Mouse (Mus musculus): ENCODE results near the gene Exoc4. TPM values are rescaled to one million over a fixed set of nuclear protein-coding genes. Genes with fewer than 3 reads are reported as not detected.

Gene Exoc4
- polyA plus RNA-seq, 1 experiment from 2014 or later: 33.1 TPM

GRCm38 (mm10) chr6:33267571-33267970, 18.7 kb downstream of the Exoc4 start:
- 75% methylated on average over 6 of the region's 6 CpGs for WGBS
- TF ChIP-seq CTCF (IDR thresholded peaks at IDR 0.05; ENCODE audit: low read depth): no peak

GRCm38 (mm10) chr6:33283523-33283922, 34.6 kb downstream of the Exoc4 start:
- Histone ChIP-seq H3K9ac (no peak overlapping the region), H3K27me3 (ENCODE audit: insufficient read depth, low read length) (no peaks in the 10 kb centered on the region), H3K9me3 (ENCODE audit: low read depth, low read length) (no peaks in the 10 kb centered on the region), H3K4me3 (ENCODE audit: low read depth, low read length) (no peak overlapping the region), H3K4me2 (no peak overlapping the region), H3K27ac (ENCODE audit: low read depth) (no peak overlapping the region), H3K36me3 (ENCODE audit: insufficient read depth) (no peaks in the 10 kb centered on the region), H3K4me1 (ENCODE audit: insufficient read depth) (no peaks in the 10 kb centered on the region)
- no peak for DNase-seq
- 81% methylated on average over 3 of the region's 3 CpGs for WGBS
- no peak for ATAC-seq (ENCODE audit: insufficient read depth)
- TF ChIP-seq CTCF (IDR thresholded peaks at IDR 0.05; ENCODE audit: low read depth): no peak

More at GRCm38 (mm10) chr6:33267571-33267970, 18.7 kb downstream of the Exoc4 start:
- Histone ChIP-seq H3K27me3 (ENCODE audit: insufficient read depth, low read length) (no peaks in the 10 kb centered on the region), H3K27ac (ENCODE audit: low read depth) (no peak overlapping the region), H3K4me2 (no peak overlapping the region), H3K36me3 (ENCODE audit: insufficient read depth) (peaks cover 20% of the 10 kb centered on the region; the same call in 1 of the 2 replicates), H3K4me1 (ENCODE audit: insufficient read depth) (peaks cover 10% of the 10 kb centered on the region), H3K9me3 (ENCODE audit: low read depth, low read length) (no peaks in the 10 kb centered on the region), H3K4me3 (ENCODE audit: low read depth, low read length) (no peak overlapping the region), H3K9ac (no peak overlapping the region)
- ATAC-seq (ENCODE audit: insufficient read depth): no peak
- no peak for DNase-seq

GRCm38 (mm10) chr6:33283936-33284335, 35.1 kb downstream of the Exoc4 start:
- Histone ChIP-seq H3K9ac (no peak overlapping the region), H3K4me2 (no peak overlapping the region), H3K27ac (ENCODE audit: low read depth) (no peak overlapping the region), H3K9me3 (ENCODE audit: low read depth, low read length) (no peaks in the 10 kb centered on the region), H3K4me3 (ENCODE audit: low read depth, low read length) (no peak overlapping the region), H3K27me3 (ENCODE audit: insufficient read depth, low read length) (no peaks in the 10 kb centered on the region), H3K4me1 (ENCODE audit: insufficient read depth) (no peaks in the 10 kb centered on the region), H3K36me3 (ENCODE audit: insufficient read depth) (no peaks in the 10 kb centered on the region)
- DNase-seq: no peak
- ATAC-seq (ENCODE audit: insufficient read depth): no peak
- WGBS: 77% methylated on average over 4 of the region's 4 CpGs
- no peak for TF ChIP-seq CTCF (IDR thresholded peaks at IDR 0.05; ENCODE audit: low read depth)

GRCm38 (mm10) chr6:33286376-33286775, 37.5 kb downstream of the Exoc4 start:
- WGBS: 61% methylated on average over 6 of the region's 6 CpGs
- H3K27ac ChIP-seq (ENCODE audit: low read depth): no peak overlapping the region
- no peaks in the 10 kb centered on the region for H3K9me3 ChIP-seq (ENCODE audit: low read depth, low read length)
- H3K27me3 ChIP-seq (ENCODE audit: insufficient read depth, low read length): no peaks in the 10 kb centered on the region
- no peak overlapping the region for H3K4me3 ChIP-seq (ENCODE audit: low read depth, low read length)
- H3K4me1 ChIP-seq (ENCODE audit: insufficient read depth): no peaks in the 10 kb centered on the region
- DNase-seq: no peak
- H3K4me2 ChIP-seq: no peak overlapping the region
- H3K9ac ChIP-seq: no peak overlapping the region
- ATAC-seq (ENCODE audit: insufficient read depth): no peak
- no peak for TF ChIP-seq CTCF (IDR thresholded peaks at IDR 0.05; ENCODE audit: low read depth)
- H3K36me3 ChIP-seq (ENCODE audit: insufficient read depth): no peaks in the 10 kb centered on the region

- Histone ChIP-seq H3K36me3 (ENCODE audit: insufficient read depth) (0 out of 2 replicates have a peak, but pooled peaks cover 7% of the 10 kb centered on the region), H3K9me3 (ENCODE audit: low read depth, low read length) (no peaks in the 10 kb centered on the region), H3K27me3 (ENCODE audit: insufficient read depth, low read length) (no peaks in the 10 kb centered on the region), H3K4me3 (ENCODE audit: low read depth, low read length) (no peak overlapping the region), H3K27ac (ENCODE audit: low read depth) (no peak overlapping the region), H3K4me1 (ENCODE audit: insufficient read depth) (no peaks in the 10 kb centered on the region), H3K4me2 (no peak overlapping the region), H3K9ac (no peak overlapping the region)
- TF ChIP-seq CTCF (IDR thresholded peaks at IDR 0.05; ENCODE audit: low read depth): no peak
- 78% methylated on average over 2 of the region's 2 CpGs for WGBS
- DNase-seq (peak; percentile 64), ATAC-seq (ENCODE audit: insufficient read depth) (no peak)
Observed at GRCm38 (mm10) chr6:33294626-33295025, 45.7 kb downstream of the Exoc4 start.

- 0 out of 2 replicates have a peak, but pooled peaks cover 9% of the 10 kb centered on the region for H3K36me3 ChIP-seq (ENCODE audit: insufficient read depth)
- no peak overlapping the region for H3K9ac ChIP-seq
- DNase-seq (no peak), ATAC-seq (ENCODE audit: insufficient read depth) (no peak)
- 85% methylated on average over 3 of the region's 3 CpGs for WGBS
- H3K27ac ChIP-seq (ENCODE audit: low read depth): no peak overlapping the region
- no peak overlapping the region for H3K4me2 ChIP-seq
- H3K27me3 ChIP-seq (ENCODE audit: insufficient read depth, low read length): no peaks in the 10 kb centered on the region
- TF ChIP-seq CTCF (IDR thresholded peaks at IDR 0.05; ENCODE audit: low read depth): no peak
- no peak overlapping the region for H3K4me3 ChIP-seq (ENCODE audit: low read depth, low read length)
- H3K9me3 ChIP-seq (ENCODE audit: low read depth, low read length): no peaks in the 10 kb centered on the region
- H3K4me1 ChIP-seq (ENCODE audit: insufficient read depth): no peaks in the 10 kb centered on the region
Observed at GRCm38 (mm10) chr6:33297566-33297965, 48.7 kb downstream of the Exoc4 start.

GRCm38 (mm10) chr6:33298768-33299167, 49.9 kb downstream of the Exoc4 start:
- Histone ChIP-seq H3K27ac (ENCODE audit: low read depth) (no peak overlapping the region), H3K9ac (no peak overlapping the region), H3K27me3 (ENCODE audit: insufficient read depth, low read length) (no peaks in the 10 kb centered on the region), H3K4me1 (ENCODE audit: insufficient read depth) (no peaks in the 10 kb centered on the region), H3K36me3 (ENCODE audit: insufficient read depth) (0 out of 2 replicates have a peak, but pooled peaks cover 9% of the 10 kb centered on the region), H3K9me3 (ENCODE audit: low read depth, low read length) (no peaks in the 10 kb centered on the region), H3K4me2 (no peak overlapping the region), H3K4me3 (ENCODE audit: low read depth, low read length) (no peak overlapping the region)
- ATAC-seq (ENCODE audit: insufficient read depth) (no peak), DNase-seq (no peak)
- 57% methylated on average over 1 of the region's 1 CpGs for WGBS
- TF ChIP-seq CTCF (IDR thresholded peaks at IDR 0.05; ENCODE audit: low read depth): no peak

- H3K9ac ChIP-seq: no peak overlapping the region
- TF ChIP-seq CTCF (IDR thresholded peaks at IDR 0.05; ENCODE audit: low read depth): no peak
- no peak overlapping the region for H3K27ac ChIP-seq (ENCODE audit: low read depth)
- no peak overlapping the region for H3K4me2 ChIP-seq
- H3K36me3 ChIP-seq (ENCODE audit: insufficient read depth): 0 out of 2 replicates have a peak, but pooled peaks cover 10% of the 10 kb centered on the region
- DNase-seq (no peak), ATAC-seq (ENCODE audit: insufficient read depth) (no peak)
- 26% methylated on average over 1 of the region's 1 CpGs for WGBS
- H3K9me3 ChIP-seq (ENCODE audit: low read depth, low read length): no peaks in the 10 kb centered on the region
- no peaks in the 10 kb centered on the region for H3K27me3 ChIP-seq (ENCODE audit: insufficient read depth, low read length)
- no peaks in the 10 kb centered on the region for H3K4me1 ChIP-seq (ENCODE audit: insufficient read depth)
- H3K4me3 ChIP-seq (ENCODE audit: low read depth, low read length): no peak overlapping the region
Observed at GRCm38 (mm10) chr6:33305996-33306395, 57.1 kb downstream of the Exoc4 start.

Measured in lung, embryonic 14.5 days (tissue).